Mouse (Mus musculus): ENCODE data around the gene Otud4.
A peak's percentile ranks its signal among the peaks of the same experiment; 100 is the strongest.

Gene Otud4

DNA sequence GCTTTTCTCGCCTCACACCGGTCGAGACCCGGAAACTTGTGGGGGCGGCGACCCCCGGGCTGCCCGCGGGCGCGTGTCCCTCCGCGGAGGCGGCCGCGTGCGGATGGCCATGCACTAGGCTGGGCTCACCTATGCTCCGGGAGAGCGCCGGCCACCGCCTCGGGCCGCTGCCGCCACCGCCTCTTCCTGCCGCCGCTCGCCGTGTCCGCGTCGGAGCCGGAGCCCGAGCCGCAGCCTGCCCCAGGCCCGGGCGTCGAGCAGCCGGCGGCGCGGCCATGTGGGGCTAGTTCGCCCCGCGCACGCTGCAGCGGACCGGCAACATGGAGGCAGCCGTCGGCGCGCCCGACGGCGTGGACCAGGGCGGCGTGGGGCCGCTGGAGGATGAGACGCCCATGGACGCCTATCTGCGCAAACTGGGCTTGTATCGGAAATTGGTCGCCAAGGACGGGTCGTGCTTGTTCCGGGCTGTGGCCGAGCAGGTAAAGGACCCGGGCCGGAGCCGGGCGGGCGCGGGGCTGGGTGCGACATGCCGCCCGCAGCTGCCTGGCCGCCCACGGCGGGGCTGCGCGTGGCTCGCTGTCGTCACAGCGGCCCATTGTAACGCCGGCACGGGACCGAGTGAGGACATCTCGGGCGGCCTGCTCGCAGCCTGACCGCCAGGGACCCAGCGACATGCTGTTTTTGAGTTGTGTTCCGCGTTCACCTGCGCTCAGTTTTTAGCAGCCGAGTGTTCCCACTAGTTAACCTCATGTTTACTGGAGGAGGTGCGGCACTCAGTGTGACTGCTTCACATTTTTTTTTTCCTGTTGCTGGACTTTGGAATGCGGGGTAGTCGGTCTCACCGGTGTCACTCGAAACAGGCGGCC lies at the start of gene Otud4:
TSS of gene Otud4 (plus strand) at position 33 of the 866 bp plus-strand sequence.
- DNase-seq (ENCODE audit: low spot score): peak; percentile 62

DNA sequence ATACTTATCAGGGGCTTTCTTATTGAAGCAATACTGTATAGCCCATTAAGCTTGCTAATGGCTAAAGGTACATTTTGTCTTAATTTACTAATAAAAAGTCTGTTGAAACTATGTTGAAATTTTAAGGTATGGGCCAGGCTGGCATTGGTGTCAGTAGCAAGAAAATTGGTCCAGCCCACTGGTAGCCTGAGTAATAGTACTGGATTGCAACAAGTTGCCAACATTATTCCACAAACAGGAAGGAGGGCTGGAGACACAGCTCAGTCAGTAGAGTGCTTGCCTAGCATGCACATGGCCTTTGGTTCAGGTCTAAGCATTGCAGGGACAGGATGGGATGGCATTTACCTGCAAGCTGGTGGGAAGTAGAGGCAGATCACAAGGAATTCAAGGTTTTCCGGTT lies 38.5 kb upstream of the Otud4 start:
- DNase-seq (ENCODE audit: low spot score): no peak

DNA sequence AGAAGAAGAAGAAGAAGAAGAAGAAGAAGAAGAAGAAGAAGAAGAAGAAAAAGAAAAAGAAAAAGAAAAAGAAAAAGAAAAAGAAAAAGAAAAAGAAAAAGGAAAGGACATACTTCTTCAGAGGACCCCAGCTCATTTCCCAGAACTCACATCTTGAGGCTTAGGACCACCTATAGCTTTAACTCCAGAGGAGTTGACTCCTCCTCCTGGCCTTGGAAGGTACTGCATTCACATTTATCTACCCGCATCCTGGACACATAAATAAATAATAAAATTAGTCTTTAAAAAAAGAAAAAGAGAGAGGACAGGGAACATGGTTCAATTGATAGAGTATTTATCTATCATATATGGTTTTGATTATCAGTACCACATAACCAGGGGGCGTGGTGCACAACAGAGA lies 36.2 kb upstream of the Otud4 start:
- peak; percentile 76 for DNase-seq (ENCODE audit: low spot score)

DNA sequence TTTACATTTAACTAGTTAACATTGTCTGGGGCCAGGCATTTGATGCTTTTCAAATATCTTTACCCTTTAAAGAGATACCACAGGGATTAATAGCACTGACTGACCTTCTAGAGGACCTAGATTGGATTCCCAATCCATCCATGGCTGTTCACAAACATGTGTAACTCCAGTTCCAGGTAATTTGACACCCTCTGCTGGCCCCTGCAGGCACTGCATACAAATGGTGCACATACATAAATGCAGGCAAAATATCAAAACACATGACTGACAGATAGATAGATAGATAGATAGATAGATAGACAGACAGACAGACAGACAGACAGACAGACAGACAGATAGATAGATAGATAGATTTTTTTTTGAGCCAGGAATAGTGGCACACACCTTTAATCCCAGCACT lies 33.2 kb upstream of the Otud4 start:
- DNase-seq (ENCODE audit: low spot score): no peak

GRCm38 (mm10) chr8:79606751-79607300 lies 32.6 kb upstream of the Otud4 start:
- no peak for DNase-seq (ENCODE audit: low spot score)

- DNase-seq (ENCODE audit: low spot score): no peak
Measured at GRCm38 (mm10) chr8:79608701-79609100, 30.7 kb upstream of the Otud4 start.

- no peak for DNase-seq (ENCODE audit: low spot score)
Measured at GRCm38 (mm10) chr8:79610268-79610667, 29.1 kb upstream of the Otud4 start.

DNA sequence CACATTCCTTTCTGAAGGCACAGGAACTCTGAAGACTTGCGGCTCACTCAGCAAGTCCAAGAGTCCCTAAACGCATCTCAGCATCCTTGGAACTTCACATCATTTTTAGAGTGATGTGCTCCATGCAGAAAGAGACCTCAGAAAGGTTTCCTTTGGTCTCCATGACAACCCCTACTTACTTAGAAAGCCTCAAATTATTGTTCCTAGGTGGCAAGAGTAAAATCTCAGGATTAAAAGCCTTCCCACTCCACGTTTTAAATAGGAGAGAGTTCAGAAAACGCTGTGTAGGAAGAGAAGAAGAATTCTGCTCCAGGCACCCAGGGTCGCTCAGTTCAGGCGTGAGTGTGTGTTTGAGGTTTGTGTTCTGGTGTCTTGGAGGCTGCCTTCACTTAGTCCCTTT lies 27.1 kb upstream of the Otud4 start:
- DNase-seq (ENCODE audit: low spot score): no peak

DNA sequence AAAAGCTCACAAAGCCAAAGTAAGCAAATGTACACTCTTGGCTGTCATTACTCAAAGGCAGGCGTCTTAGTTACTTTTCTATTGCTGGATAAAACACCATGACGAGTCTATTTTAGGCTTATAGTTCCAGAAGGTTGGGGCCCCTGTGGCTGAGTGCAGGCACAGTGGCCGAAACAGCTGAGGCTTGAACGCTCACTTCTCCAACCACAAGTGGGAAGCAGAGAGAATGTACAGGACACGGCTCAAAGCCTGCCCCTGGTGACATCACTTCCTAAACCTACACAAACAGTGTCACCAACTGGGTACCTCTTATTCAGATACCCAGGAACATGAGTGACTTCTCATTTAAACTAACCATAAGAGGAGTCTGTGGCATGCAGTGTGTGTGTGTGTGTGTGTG lies 26.5 kb upstream of the Otud4 start:
- no peak for DNase-seq (ENCODE audit: low spot score)

- DNase-seq (ENCODE audit: low spot score): no peak
Measured at GRCm38 (mm10) chr8:79615741-79616350, 23.6 kb upstream of the Otud4 start.

- DNase-seq (ENCODE audit: low spot score): no peak
Measured at GRCm38 (mm10) chr8:79618906-79619305, 20.5 kb upstream of the Otud4 start.

GRCm38 (mm10) chr8:79619353-79619752 lies 20.1 kb upstream of the Otud4 start:
- no peak for DNase-seq (ENCODE audit: low spot score)

DNA sequence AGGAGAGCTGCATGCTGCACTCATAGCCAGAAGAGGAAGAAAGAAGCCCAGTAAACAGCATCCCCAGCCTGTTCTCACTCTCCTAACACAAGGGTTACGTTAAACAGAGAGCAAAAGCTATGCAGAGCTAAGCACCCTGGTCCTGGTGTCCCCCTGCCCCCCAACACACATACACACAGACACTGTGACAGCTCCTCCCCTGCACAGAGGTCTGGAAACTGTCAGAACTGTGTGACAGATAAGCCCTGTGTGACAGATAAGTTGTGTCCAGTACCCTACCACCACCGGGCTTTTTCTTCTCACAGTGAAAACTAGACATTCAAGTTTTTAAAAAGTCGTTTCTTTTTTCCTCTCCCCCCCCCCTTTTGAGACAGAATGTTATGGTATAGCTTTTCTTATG lies 19.4 kb upstream of the Otud4 start:
- DNase-seq (ENCODE audit: low spot score): peak; percentile 30

GRCm38 (mm10) chr8:79620489-79621276 lies 18.7 kb upstream of the Otud4 start:
- DNase-seq (ENCODE audit: low spot score): peak; percentile 37

GRCm38 (mm10) chr8:79622346-79622745 lies 17.1 kb upstream of the Otud4 start:
- DNase-seq (ENCODE audit: low spot score): peak; percentile 8

- DNase-seq (ENCODE audit: low spot score): no peak
Measured at GRCm38 (mm10) chr8:79623351-79623750, 16.1 kb upstream of the Otud4 start.

DNA sequence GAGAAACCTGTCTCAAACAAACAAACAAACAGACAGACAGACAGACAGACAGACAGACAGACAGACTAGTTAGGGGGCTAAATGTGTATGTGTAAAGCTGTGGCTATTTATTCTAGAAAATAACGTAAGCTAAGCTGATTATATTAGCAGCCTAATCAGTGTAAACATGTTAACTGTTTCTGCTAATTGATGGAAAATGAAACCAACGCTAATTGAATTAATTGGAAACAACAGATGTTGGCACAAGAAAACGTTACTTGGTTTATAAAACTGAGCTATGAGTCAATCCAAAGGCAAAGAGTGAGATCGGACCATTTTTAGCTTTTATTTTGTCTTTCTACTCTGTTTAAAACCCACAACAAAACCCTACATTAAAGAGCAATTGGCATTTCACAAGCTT lies 15.0 kb upstream of the Otud4 start:
- no peak for DNase-seq (ENCODE audit: low spot score)

- DNase-seq (ENCODE audit: low spot score): no peak
Measured at GRCm38 (mm10) chr8:79626213-79626612, 13.2 kb upstream of the Otud4 start.

DNA sequence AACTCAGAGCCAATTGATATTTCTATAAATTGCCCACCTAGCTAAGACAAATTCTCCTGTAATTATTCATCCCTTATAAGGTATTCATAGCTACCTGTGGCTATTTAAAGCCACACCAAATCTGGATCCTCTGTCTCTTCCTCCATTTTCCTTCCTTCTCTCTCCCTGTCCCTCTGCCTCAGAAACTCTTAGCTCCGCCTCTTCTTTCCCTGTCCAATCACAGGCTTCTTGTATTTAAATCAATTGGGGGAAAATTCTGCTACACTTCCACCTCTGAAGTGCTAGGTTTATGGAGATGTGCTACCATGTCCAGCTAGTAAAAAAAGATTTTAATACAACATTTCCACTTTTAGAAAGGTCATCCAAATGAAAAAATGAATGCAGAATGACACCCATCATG lies 3.9 kb upstream of the Otud4 start:
- DNase-seq (ENCODE audit: low spot score): no peak

DNA sequence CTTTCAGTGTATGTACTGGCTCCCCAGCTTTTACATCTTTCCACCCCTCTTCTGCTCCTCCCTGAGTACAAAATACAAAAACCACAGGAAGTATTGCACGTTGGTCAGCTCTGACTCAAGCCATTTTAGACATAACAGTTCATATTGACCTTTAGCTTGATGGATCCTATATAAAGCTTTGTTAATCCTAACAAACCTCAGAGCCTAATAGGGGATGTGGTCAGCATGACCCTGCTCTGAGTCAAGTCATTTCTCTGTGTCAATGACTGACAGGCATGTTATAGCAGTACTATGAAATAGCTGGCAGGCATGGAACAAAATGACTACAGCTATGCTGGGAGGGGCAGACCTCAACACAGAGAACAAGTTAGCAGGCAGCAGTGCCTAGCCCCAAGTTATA lies 3.3 kb upstream of the Otud4 start:
- no peak for DNase-seq (ENCODE audit: low spot score)

DNA sequence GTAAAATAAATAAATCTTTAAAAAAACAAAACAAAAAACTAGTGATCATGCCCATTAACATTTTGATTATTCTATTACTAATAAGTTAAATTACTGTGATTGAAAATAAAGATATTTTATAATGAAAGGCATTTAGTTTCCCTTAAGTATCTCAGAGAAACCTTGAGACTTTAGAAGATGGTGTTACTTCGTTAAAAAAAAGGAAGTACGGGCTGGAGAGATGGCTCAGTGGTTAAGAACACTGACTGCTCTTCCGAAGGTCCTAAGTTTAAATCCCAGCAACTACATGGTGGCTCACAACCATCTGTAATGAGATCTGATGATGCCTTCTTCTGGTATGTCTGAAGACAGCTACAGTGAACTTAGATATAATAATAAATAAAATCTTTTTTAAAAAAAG lies 2.2 kb upstream of the Otud4 start:
- no peak for DNase-seq (ENCODE audit: low spot score)

GRCm38 (mm10) chr8:79638001-79638706 lies 1.3 kb upstream of the Otud4 start:
- peak; percentile 4 for DNase-seq (ENCODE audit: low spot score)
